Mouse (Mus musculus): ENCODE measurements around the gene Pcolce2.

Pcolce2 gene

DNA sequence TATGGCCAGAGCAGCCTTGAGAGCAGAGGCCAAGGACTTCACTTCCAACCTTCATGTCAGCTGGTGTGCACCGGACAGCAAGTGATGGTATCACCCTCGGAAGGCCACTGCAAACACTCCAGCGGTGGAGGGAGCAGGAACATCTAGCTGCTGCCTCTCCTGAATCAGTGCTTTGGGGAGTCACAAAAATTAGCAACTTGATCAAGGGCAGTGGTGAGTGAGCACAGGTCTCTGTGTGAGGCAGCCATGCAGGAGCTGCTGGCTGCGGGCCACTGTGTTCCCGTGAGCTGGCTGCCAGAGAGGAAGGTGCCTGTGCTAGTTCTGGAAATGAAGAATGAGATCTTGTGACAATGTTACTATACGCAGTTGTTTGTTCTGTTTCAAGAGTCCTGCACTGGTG is 16.0 kb downstream of the Pcolce2 start:
- intact Hi-C loops (cut with DNase I) = no loop called here

DNA sequence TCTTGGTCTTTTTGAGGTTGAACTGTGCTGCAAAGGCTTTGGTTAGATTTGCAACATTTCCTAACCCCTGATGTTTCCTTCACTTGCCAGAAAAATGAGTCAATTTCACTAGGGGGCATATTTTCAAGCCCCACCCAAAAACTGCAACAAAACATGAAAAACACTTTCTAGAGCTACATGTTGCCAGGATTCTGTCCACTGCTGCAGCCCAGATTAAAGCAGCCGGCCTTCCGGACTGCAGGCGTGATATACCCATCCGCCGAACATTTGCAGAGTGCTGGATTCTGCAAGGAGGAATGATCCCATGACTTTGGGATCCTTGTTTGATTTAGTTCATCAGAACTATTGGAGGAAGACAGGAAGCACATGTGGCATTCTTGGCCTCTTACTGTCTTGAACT is 17.0 kb downstream of the Pcolce2 start:
- intact Hi-C loops (cut with DNase I) = no loop called here

DNA sequence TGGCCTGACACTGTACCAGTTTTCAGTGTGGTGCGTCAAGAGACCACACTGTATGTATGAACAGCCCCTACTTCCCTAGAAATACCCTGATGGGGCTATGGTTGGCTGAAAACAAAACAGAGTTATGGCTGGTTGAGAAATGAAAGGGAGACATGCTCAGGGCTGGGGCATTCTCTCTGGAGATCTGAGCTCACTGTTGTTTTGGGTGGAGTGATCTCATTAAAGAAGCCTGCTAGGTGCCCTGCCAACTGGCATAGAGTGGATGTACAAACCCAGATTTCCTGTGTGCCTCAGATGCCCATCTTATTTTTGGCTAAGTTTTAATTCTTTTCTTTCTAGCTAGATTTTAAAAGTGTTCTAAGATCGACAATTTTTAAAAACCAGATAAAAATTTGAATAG is 20.5 kb downstream of the Pcolce2 start:
- intact Hi-C loops (cut with DNase I) = no loop called here

DNA sequence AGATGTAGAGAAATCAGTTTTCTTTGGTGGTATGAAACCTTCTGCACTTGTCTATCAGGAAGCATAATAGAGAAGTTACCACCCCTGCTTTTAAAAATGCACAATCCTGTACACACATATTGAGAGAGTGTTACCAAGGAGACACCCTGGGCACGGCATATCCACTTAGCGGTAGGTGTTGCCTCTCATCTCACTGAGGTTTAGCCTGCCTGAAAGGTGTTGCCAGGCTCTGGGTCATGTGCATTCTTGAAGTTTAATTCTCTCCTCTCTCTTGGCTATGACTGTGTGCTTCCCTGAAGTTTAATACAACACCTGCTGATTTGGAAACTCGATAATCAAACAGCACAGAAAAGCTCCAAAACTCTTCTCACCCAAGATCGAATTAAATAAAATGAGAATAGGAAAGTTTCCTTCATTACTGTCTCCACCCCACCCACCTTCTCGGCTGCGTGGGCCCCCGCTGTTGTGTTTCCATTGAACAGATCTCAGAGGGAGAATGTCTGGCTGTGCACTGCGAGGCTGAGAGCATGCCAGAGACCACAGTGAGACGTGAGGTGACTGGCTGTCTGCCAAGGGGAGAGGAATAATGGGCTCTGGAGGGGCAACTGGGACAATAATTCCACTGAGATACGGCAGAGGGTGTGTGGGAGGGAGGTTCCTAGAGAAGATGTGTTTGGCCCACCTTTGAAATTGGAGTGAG is 27.0 kb downstream of the Pcolce2 start:
- intact Hi-C loops (cut with DNase I) = no loop called here

DNA sequence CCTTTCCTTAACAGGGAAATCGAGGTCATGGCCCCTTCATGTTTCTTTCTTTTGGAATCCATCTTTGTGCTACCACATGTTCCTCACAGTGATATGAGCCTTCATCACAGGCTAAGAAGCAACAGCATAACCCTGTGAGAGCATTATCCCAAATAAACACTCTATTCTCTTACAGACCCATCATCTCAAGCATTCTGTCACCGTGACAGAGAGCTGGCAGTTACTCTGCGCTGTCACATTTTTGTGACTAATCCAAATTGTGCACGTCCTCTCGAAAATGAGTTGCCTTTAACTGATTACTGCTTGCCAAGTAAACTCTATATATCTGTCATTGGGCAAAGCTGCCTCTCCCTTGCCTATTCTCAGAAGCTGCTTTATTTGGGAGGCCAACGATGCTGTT is 28.4 kb downstream of the Pcolce2 start:
- intact Hi-C loops (cut with DNase I) = no loop called here

DNA sequence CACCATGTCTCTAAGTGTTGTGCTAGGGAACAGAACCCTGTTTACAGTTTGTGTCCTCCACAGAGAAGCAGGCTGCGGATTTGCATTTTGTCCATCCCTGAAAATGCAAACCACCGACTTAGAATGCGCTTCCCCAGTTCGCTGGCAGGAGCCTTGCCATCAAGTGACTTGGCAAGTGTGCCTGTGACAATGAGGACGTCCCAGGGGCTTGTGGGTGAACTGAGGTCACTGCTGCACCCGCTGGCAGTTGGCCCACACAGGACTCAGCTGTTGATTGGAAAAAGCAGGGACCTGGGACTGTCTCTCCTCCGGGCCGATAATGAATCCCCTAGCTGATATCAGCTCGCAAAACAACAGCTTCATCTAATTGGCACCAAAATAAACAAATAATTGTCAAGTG is 30.4 kb downstream of the Pcolce2 start:
- intact Hi-C loops (cut with DNase I) = no loop called here

DNA sequence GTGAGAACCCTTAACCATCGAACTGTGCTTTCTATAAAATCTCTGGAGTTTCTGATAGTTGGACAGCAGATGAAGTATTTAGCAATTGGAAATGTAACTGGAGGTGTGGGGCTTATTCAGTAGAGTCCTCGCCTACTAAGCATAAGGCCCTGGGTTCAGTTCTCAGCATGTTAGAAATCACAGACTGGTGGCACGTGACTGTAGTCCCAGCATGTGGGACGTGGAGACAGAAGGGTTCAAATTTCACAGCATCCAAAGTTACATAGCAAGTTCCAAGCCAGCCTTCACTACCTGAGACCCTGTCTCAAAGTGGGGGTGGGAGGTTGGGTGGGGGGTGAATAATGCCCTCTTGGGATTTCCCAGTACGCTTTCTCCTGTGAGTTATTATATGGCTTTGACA is 30.9 kb downstream of the Pcolce2 start:
- intact Hi-C loops (cut with DNase I) = no loop called here

DNA sequence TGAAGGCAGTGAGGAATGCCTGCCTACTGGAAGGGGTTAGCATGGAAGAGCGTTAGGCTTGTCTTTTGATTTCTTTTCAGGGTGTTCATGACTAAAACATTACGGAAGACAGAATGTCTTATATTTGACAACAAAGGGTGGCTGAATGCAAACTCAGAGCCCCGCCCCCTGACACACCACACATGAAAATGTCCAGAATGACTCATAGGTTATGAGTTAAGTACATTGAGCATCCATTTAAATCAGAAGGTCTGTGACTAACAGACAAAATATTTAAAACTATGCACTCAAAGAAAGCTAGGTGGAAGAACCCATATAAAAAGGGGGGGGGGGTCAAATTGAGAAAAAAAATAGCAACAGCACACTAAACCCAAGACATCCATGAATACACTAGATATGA is 34.9 kb downstream of the Pcolce2 start:
- intact Hi-C loops (cut with DNase I) = no loop called here

DNA sequence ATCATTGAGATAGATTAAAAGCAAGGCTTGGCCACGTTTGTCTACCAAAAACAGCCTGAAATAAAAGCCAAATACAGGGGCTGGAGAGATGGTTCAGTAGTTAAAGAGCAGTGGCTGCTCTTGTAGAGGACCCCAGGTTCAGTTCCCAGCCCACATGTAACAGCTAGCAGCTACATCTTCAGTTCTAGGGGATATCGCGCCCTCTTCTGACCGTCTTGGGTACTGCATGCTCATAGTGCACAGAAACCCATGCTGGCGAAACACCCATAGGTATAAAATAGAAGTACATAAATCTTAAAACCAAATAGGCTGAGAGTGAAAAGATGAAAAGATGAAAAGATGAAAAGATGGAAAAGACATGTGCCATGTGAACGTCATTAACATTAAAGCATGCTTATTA is 35.4 kb downstream of the Pcolce2 start:
- intact Hi-C loops (cut with DNase I) = no loop called here

DNA sequence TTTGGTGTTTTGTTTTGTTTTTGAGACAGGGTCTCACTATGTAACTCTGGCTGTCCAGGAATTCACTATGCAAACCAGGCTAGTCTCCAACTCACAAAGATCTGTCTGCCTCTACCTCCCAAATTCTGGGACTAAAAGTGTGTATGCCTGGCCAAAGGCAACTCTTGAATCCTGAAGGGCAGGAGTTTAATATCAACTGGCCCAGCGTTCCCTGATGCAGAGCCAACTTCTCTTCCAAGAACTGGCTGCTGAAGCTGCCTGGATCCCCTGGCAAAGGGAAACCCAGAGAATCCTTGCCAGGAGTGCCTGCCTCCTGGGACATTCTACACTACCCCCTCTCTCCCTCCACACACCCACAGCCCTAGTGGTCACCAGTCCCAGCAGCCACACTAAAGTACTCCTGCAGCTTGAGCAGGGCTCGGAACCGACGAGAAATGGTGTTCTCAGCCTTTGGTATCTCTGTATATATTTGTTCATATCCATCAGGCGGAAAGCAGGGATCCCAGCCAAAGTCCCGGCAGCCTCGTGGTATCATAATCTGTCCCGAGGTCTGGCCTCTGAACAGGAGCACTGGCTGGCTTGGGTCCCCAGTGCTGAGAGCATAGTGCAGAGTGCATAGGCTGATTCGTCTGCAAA is 37.8 kb downstream of the Pcolce2 start:
- intact Hi-C loops (cut with DNase I) = no loop called here

DNA sequence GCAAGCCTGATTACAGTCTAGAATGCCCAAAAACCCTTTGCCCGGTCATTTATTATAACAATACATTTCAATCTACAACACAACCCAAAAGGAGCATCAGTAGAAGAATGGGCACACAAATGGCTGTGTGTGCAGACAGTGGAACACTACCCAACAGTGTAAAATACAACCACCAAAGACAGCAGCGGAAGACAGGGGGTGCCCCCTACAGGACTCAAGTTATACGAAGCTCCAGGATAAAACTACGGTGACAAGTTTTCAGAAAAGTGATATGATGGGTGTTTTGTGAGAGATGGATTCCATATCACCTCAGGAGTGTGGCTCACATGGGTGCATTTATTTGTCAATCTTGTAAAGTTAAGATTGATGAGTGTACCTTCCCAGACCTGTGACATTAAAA is 38.6 kb downstream of the Pcolce2 start:
- intact Hi-C loops (cut with DNase I) = no loop called here

DNA sequence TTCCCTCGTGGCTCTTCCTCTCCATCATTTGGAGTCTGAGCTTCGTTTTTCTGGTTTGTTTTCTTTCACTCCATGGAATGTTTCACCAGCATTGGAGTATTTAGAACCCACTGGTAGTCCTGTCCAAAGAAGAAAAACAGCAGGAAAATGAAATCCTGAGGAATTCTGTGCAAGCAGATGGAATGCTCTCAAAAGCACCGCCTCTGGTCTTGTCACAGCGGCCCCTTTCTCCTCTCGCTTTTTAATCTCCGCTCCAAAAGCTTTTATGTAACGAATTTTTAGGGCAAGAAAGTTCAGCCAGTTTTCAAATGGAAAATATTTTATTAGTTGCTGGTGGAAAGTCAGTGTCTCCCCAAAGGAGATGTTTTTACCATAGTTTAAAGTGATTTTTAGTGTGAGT is 42.6 kb downstream of the Pcolce2 start:
- intact Hi-C loops (cut with DNase I) = no loop called here

DNA sequence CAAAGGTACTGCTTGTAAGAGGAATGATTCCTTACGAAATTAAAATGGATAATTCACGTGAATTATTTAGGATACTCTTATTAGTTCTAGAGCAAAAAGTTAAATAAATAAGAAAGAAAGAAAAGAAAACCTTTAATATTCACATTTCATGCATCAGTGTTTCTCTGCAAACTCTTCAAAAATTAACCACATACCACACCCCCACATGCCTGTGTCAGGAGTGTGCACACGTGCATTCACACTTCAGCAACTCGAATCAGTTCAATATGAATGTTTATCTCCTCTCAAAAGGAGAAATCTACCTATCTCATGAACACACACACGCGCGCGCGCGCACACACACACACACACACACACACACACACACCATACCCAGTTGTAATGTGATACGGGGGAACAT is 43.3 kb downstream of the Pcolce2 start:
- intact Hi-C loops (cut with DNase I) = no loop called here

DNA sequence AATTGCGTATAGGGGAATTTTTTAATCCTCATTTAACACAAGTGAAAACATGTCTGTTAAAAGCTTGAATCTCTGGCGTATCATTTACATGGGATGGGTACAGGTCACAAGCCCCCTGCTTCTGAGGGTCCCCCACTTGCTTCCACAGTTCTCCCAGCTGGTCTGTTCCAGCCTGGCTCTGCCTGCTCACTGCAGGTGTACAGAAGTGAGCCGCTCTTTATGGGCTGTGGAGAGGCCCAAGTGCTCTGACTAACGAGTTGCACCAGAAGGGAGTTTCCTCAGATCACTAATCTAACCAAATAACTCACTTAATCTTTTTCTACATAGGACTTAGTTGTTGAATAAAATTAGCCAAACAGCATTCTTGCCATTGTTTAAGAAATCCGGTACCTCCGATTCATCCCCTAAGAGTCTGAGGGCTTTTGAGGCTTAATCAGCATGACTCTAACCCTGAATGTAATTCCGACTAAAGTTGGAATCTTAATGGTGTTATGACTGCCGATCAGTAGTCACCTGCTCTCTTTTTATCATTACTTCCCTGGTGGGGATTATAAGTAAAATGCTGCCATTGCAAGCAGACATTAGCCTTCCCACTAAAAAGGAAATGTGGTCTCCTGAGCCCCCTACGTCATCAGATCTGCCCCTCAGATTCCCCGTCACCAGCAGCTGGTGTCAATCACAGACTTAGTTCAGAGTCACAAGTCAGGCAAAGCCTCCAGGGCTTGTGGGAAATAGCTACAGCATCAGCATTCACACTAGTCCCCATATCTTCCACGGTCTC is 48.4 kb downstream of the Pcolce2 start:
- intact Hi-C loops (cut with DNase I) = no loop called here

DNA sequence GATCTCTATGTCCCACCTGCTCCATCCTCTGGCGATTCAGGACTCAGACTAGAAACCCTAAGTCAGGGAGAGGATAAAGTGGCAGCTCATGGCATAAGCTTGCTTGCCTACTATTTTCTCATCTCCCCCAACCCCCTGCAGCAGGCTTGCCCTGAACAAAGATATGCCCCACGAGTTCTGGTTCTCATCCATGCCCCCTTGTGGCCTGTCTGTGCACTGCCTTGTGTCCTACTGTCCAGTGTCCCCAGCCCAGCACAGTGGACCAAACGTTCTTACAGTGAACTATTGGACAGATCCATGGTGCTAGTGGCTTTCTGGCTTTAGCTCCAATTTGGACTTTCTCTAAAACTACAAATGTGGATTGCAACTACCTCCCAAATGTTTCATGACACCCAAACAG is 50.7 kb downstream of the Pcolce2 start:
- intact Hi-C loops (cut with DNase I) = no loop called here

DNA sequence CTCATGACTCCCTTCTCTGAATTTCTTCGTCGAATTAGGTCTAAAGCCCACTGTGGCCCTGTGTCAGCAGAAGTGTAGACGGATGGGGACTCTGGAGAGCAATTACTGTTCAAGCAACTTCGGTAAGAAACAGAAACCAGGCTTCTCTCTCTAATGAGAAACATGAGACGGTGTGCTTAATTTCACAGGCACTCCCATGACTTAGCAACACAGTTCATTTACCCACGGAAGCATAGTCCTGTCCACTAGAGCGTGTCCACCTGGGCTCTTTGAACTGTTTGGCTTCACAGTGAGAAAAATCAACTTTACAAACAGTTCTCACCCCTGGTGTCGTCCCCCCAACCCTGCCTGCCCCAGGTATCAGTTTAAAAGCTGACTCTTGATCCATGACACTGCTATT is 55.4 kb downstream of the Pcolce2 start:
- intact Hi-C loops (cut with DNase I) = loop anchor here (10.0 kb wide), 1 partner anchor 162 kb away; the partner anchor contains the start of gene Atr

DNA sequence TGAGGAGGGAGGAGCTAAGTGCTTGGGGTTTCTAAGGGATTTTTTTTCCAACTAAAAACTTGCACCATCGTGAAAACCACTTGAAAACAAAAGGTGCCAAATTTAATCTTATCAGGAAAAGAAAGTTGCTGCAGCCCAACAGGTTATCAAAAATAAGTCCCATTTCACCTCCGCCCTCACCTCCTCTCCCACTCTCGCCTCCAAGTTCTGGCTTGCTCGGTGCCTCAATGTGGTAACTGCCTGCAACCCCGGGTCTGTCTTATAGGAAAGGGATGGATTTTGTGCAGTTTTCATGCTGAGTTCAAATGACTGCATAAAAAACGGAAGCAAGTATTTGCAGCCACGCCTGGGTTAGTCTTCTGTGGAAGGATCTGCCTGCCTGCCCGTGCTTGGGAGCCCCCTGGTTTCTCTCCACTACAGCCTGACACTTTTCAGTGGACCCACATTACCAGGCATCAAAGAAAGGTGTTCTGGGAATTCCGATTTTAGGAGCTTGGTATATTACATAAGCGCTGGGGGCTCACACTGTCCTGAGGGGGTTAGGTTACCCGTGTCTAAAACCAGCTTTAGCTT is 56.2 kb downstream of the Pcolce2 start:
- intact Hi-C loops (cut with DNase I) = loop anchor here (10.0 kb wide), 1 partner anchor 161 kb away; the partner anchor contains the start of gene Atr

DNA sequence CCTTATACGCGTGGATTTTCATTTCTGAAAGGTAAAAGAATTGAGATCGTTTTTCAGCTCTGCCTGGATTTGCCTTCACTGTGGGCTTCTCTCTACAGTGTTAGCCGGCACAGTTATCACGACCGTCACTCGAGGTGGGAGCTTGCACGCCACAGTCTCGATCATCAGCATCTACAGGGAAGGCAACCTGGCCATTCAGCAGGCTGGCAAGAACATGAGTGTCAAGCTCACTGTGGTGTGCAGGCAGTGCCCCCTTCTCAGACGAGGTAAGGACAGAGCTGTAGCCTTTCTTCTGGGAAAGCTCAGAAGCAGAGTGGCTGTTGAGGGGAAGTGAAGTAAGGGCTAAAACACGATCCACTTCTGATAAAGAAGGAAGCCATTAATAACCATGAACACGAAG is 57.1 kb downstream of the Pcolce2 start:
- intact Hi-C loops (cut with DNase I) = loop anchor here (10.0 kb wide), 1 partner anchor 160 kb away; the partner anchor contains the start of gene Atr

DNA sequence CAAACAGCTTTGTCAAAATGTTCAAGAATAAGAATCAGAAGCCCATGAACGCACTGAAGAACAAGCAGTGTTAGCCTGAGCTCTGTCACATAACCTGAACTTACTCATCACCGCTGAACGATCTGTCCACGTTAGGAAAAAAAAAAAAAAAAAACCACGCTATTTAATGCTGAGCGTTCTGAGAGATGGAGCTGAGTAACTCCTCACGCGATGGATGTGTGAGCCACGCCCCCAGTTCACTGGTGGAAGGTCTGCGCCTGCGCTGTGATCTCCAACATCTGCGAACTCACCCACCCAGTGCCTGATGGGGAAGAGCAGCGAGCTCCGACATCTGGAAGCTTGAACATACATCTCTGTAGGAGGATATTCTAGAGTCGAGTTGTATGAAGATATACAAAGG is 57.6 kb downstream of the Pcolce2 start:
- intact Hi-C loops (cut with DNase I) = loop anchor here (5.0 to 10.0 kb wide), 2 partner anchors 153 to 160 kb away; partner anchors contain the start of gene Atr

DNA sequence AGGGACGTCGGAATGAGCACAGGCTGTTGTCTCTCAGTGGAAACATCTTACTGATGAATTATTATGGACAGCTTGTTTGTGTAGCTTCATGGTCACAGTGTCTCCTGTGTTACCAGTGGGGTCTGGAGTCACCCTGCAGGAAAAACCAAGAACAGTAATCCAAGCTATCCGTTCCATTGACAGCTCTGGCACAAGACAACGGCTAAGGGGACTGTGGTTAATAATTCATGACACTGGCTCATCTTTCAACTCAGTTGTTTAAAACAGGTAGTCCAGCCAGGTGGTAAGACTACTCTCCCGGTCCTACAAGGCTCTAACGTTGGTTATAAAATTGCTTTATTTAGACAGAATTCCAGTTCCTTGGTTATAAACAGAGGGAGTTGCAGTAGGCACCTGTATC is 59.2 kb downstream of the Pcolce2 start:
- intact Hi-C loops (cut with DNase I) = loop anchor here (5.0 to 10.0 kb wide), 2 partner anchors 154 to 158 kb away; partner anchors contain the start of gene Atr

DNA sequence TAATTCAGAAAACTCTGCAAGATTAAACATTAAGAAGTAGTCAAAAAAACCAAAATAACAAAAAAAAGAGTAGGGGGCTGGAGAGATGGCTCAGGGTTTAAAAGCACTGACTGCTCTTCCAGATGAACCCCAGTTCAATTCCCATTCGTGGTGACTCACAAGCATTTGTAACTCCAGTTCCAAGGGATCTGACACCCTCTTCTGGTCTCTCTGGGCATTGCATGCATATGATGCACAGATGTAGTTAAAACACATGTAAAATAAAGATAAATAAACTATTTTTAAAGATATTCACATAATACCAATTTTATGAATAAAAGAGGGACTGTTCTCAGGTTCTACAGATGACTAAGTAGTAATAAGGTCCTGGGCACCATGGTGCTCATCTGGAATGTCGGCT is 60.4 kb downstream of the Pcolce2 start:
- intact Hi-C loops (cut with DNase I) = loop anchor here (5.0 to 10.0 kb wide), 2 partner anchors 156 to 157 kb away; partner anchors contain the start of gene Atr

DNA sequence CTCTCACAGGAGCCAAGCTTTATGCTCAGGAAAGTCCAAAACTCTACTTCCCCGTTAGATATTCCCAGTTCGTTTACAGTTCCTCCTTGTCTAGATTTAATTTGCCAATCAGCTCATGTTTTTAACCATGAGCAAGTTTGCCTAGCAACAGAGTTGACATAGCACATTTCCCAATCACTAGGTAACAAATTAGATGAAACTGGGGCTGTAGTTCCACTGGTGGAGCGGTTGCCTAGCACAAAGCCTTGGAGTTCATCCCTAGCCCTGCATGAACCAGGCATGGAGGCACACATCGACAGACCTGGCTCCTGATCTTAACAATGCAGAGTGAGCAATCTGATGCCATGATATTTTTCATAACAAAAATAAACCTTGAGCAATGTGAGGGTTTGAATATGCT is 61.9 kb downstream of the Pcolce2 start:
- intact Hi-C loops (cut with DNase I) = loop anchor here (5.0 to 10.0 kb wide), 2 partner anchors 156 to 157 kb away; partner anchors contain the start of gene Atr

Measured in adrenal gland (tissue).